Mouse (Mus musculus) MEL (cell line): ENCODE data around the gene Chst15. TPM values are rescaled to one million over a fixed set of nuclear protein-coding genes. Genes with fewer than 3 reads are reported as not detected.
A peak's percentile ranks its signal among the peaks of the same experiment; 100 is the strongest.

Experiments
- DNase-seq: peaks from one replicate; pipeline ENCODE4 v3.0.0; 2011; ENCODE audit warnings: low read depth, low spot score
- H3K27ac ChIP-seq: 2 replicates; pipeline ENCODE4 v1.5.1; 2012; ENCODE audit warnings: low read depth, mild to moderate bottlenecking, control low read depth, low read length, moderate library complexity; ENCODE audit not compliant: control insufficient read depth
- H3K27me3 ChIP-seq, 2 experiments: fragments of 150-350 bp in 1 of 2; sonication (generic) in 1 of 2; 2 replicates each; pipeline ENCODE4 v1.6.1; 2012; ENCODE audit warnings: low read length in 2 of 2, mild to moderate bottlenecking in 2 of 2, improper control_type of control experiment in 1 of 2, moderate library complexity in 1 of 2; ENCODE audit not compliant: insufficient read depth in 2 of 2, control insufficient read depth in 1 of 2
- H3K36me3 ChIP-seq, 2 experiments: 2 replicates each; pipeline ENCODE4 v1.6.1; 2012 to 2014; ENCODE audit warnings: low read length in 2 of 2, improper control_type of control experiment in 1 of 2, inconsistent platforms in 1 of 2, mild to moderate bottlenecking in 1 of 2; ENCODE audit not compliant: insufficient read depth in 2 of 2, control insufficient read depth in 1 of 2
- H3K4me1 ChIP-seq, 2 experiments: fragments of 150-350 bp in 1 of 2; sonication (generic) in 1 of 2; 2 replicates each; pipeline ENCODE4 v1.6.1; 2012; ENCODE audit warnings: low read length in 2 of 2, improper control_type of control experiment in 1 of 2, mild to moderate bottlenecking in 1 of 2; ENCODE audit not compliant: insufficient read depth in 2 of 2, control insufficient read depth in 1 of 2
- H3K4me3 ChIP-seq, 2 experiments: fragments of 150-350 bp in 1 of 2; sonication (generic) in 1 of 2; 2 replicates each; pipeline ENCODE4 v1.5.1; 2012; ENCODE audit warnings: low read depth in 2 of 2, low read length in 2 of 2, mild to moderate bottlenecking in 2 of 2, moderate library complexity in 2 of 2, control low read depth in 1 of 2, improper control_type of control experiment in 1 of 2; ENCODE audit not compliant: control insufficient read depth in 1 of 2, insufficient read depth in 1 of 2
- H3K79me2 ChIP-seq: 2 replicates; pipeline ENCODE4 v1.6.1; 2012; ENCODE audit warnings: mild to moderate bottlenecking, low read length, moderate library complexity; ENCODE audit not compliant: control insufficient read depth, poor library complexity, insufficient read depth
- H3K9ac ChIP-seq: 2 replicates; pipeline ENCODE4 v1.6.1; 2012; ENCODE audit warnings: low read depth, mild to moderate bottlenecking, control low read depth, low read length, moderate library complexity; ENCODE audit not compliant: control insufficient read depth, poor library complexity, severe bottlenecking
- H3K9me3 ChIP-seq: fragments of 150-350 bp; sonication (generic); replicated peaks from 2 replicates; pipeline ENCODE4 v1.6.1; 2012; ENCODE audit warnings: mild to moderate bottlenecking, low read length, improper control_type of control experiment, moderate library complexity; ENCODE audit not compliant: insufficient read depth
- BHLHE40 ChIP-seq: IDR thresholded peaks from 2 replicates; pipeline ENCODE4 v1.6.1; 2012; ENCODE audit warnings: low read depth, mild to moderate bottlenecking, inconsistent platforms, low read length, improper control_type of control experiment, borderline replicate concordance
- CHD2 ChIP-seq: IDR thresholded peaks from 2 replicates; pipeline ENCODE4 v1.6.1; 2011; ENCODE audit warnings: low read length, improper control_type of control experiment
- CTCF ChIP-seq, 3 experiments: IDR thresholded peaks in 2 of 3; conservative IDR thresholded peaks in 1 of 3; 2 replicates each; pipeline ENCODE4 v1.5.1; 2011 to 2012; ENCODE audit warnings: low read length in 3 of 3, low read depth in 2 of 3, mild to moderate bottlenecking in 2 of 3, improper control_type of control experiment in 1 of 3, inconsistent platforms in 1 of 3, mixed read lengths in 1 of 3, moderate library complexity in 1 of 3; ENCODE audit not compliant: control insufficient read depth in 1 of 3, insufficient read depth in 1 of 3, poor library complexity in 1 of 3, severe bottlenecking in 1 of 3
- E2F4 ChIP-seq: IDR thresholded peaks from 2 replicates; pipeline ENCODE4 v1.6.1; 2011; ENCODE audit warnings: low read depth, low read length, improper control_type of control experiment, borderline replicate concordance
- ELF1 ChIP-seq: IDR thresholded peaks from 2 replicates; pipeline ENCODE4 v1.6.1; 2014; ENCODE audit warnings: low read depth, mild to moderate bottlenecking, inconsistent platforms, low read length, improper control_type of control experiment, moderate library complexity
- ETS1 ChIP-seq: IDR thresholded peaks from 2 replicates; pipeline ENCODE4 v1.6.1; 2012; ENCODE audit warnings: low read depth, mild to moderate bottlenecking, inconsistent platforms, low read length, improper control_type of control experiment, moderate library complexity
- GABPA ChIP-seq: IDR thresholded peaks from 2 replicates; pipeline ENCODE4 v1.6.1; 2012; ENCODE audit warnings: low read depth, mild to moderate bottlenecking, inconsistent platforms, low read length, improper control_type of control experiment, moderate library complexity
- GATA1 ChIP-seq: IDR thresholded peaks from 2 replicates; pipeline ENCODE4 v1.6.1; 2011; ENCODE audit warnings: low read depth, low read length, improper control_type of control experiment
- HCFC1 ChIP-seq: IDR thresholded peaks from 2 replicates; pipeline ENCODE4 v1.6.1; 2012; ENCODE audit warnings: low read depth, mild to moderate bottlenecking, inconsistent platforms, low read length, improper control_type of control experiment, moderate library complexity
- KAT2A ChIP-seq: conservative IDR thresholded peaks from 2 replicates; pipeline ENCODE4 v1.6.1; 2012; ENCODE audit warnings: low read depth, low read length, improper control_type of control experiment, inconsistent platforms
- MAFK ChIP-seq: IDR thresholded peaks from 2 replicates; pipeline ENCODE4 v1.6.1; 2011; ENCODE audit warnings: low read depth, mild to moderate bottlenecking, low read length, improper control_type of control experiment, borderline replicate concordance
- MAX ChIP-seq: IDR thresholded peaks from 2 replicates; pipeline ENCODE4 v1.6.1; 2011; ENCODE audit warnings: low read length, improper control_type of control experiment
- MAZ ChIP-seq: IDR thresholded peaks from 2 replicates; pipeline ENCODE4 v1.6.1; 2012; ENCODE audit warnings: low read depth, mild to moderate bottlenecking, inconsistent platforms, low read length, improper control_type of control experiment
- MXI1 ChIP-seq: IDR thresholded peaks from 2 replicates; pipeline ENCODE4 v1.6.1; 2011; ENCODE audit warnings: mild to moderate bottlenecking, low read depth, low read length, improper control_type of control experiment
- MYB ChIP-seq: IDR thresholded peaks from 2 replicates; pipeline ENCODE4 v1.6.1; 2011; ENCODE audit warnings: mild to moderate bottlenecking, low read depth, low read length, improper control_type of control experiment
- MYC ChIP-seq: IDR thresholded peaks from 2 replicates; pipeline ENCODE4 v1.6.1; 2011; ENCODE audit warnings: low read depth, mild to moderate bottlenecking, low read length, improper control_type of control experiment, moderate library complexity
- NELFE ChIP-seq: IDR thresholded peaks from 2 replicates; pipeline ENCODE4 v1.6.1; 2011; ENCODE audit warnings: low read depth, low read length, improper control_type of control experiment
- NRF1 ChIP-seq: IDR thresholded peaks from 2 replicates; pipeline ENCODE4 v1.6.1; 2014; ENCODE audit warnings: low read depth, mild to moderate bottlenecking, inconsistent platforms, low read length, improper control_type of control experiment, moderate library complexity; ENCODE audit not compliant: poor library complexity, insufficient read depth, severe bottlenecking
- POLR2A ChIP-seq, 2 experiments: IDR thresholded peaks; 2 replicates each; pipeline ENCODE4 v1.6.1; 2011 to 2012; ENCODE audit warnings: low read length in 2 of 2, mild to moderate bottlenecking in 2 of 2, control low read depth in 1 of 2, improper control_type of control experiment in 1 of 2, low read depth in 1 of 2, moderate library complexity in 1 of 2; ENCODE audit not compliant: control insufficient read depth in 1 of 2, insufficient read depth in 1 of 2, poor library complexity in 1 of 2
- POLR2AphosphoS2 ChIP-seq: IDR thresholded peaks from 2 replicates; pipeline ENCODE4 v1.6.1; 2011; ENCODE audit warnings: low read length, improper control_type of control experiment
- RAD21 ChIP-seq: IDR thresholded peaks from 2 replicates; pipeline ENCODE4 v1.6.1; 2011; ENCODE audit warnings: mild to moderate bottlenecking, low read depth, low read length, improper control_type of control experiment
- RCOR1 ChIP-seq: IDR thresholded peaks from 2 replicates; pipeline ENCODE4 v1.6.1; 2012; ENCODE audit warnings: low read depth, mild to moderate bottlenecking, inconsistent platforms, low read length, improper control_type of control experiment
- SIN3A ChIP-seq: IDR thresholded peaks from 2 replicates; pipeline ENCODE4 v1.6.1; 2012; ENCODE audit warnings: low read length, improper control_type of control experiment, inconsistent platforms
- SMC3 ChIP-seq: IDR thresholded peaks from 2 replicates; pipeline ENCODE4 v1.6.1; 2011; ENCODE audit warnings: low read depth, low read length, improper control_type of control experiment
- TAL1 ChIP-seq: IDR thresholded peaks from 2 replicates; pipeline ENCODE4 v1.6.1; 2012; ENCODE audit warnings: mild to moderate bottlenecking, inconsistent platforms, low read length, moderate library complexity, mixed read lengths
- TBP ChIP-seq: IDR thresholded peaks from 2 replicates; pipeline ENCODE4 v1.8.0; 2011; ENCODE audit warnings: low read depth, low read length, improper control_type of control experiment
- TCF12 ChIP-seq: IDR thresholded peaks from 2 replicates; pipeline ENCODE4 v1.6.1; 2014; ENCODE audit warnings: low read depth, mild to moderate bottlenecking, inconsistent platforms, low read length, improper control_type of control experiment, moderate library complexity
- UBTF ChIP-seq: IDR thresholded peaks from 2 replicates; pipeline ENCODE4 v1.6.1; 2012; ENCODE audit warnings: low read depth, mild to moderate bottlenecking, inconsistent platforms, low read length, improper control_type of control experiment, moderate library complexity, borderline replicate concordance; ENCODE audit not compliant: insufficient read depth
- USF1 ChIP-seq: IDR thresholded peaks from 2 replicates; pipeline ENCODE4 v1.6.1; 2014; ENCODE audit warnings: low read depth, mild to moderate bottlenecking, inconsistent platforms, low read length, improper control_type of control experiment, moderate library complexity
- USF2 ChIP-seq, 2 experiments: IDR thresholded peaks; 2 replicates each; pipeline ENCODE4 v1.6.1; 2011 to 2012; ENCODE audit warnings: improper control_type of control experiment in 2 of 2, low read length in 2 of 2, borderline replicate concordance in 1 of 2, inconsistent platforms in 1 of 2, low read depth in 1 of 2, mild to moderate bottlenecking in 1 of 2; ENCODE audit not compliant: insufficient read depth in 1 of 2
- ZC3H11A ChIP-seq: IDR thresholded peaks from 2 replicates; pipeline ENCODE4 v1.6.1; 2012; ENCODE audit warnings: low read depth, mild to moderate bottlenecking, inconsistent platforms, low read length, improper control_type of control experiment
- ZKSCAN1 ChIP-seq: IDR thresholded peaks from 2 replicates; pipeline ENCODE4 v1.6.1; 2012; ENCODE audit warnings: low read depth, mild to moderate bottlenecking, inconsistent platforms, low read length, improper control_type of control experiment, moderate library complexity
- ZMIZ1 ChIP-seq: IDR thresholded peaks from 2 replicates; pipeline ENCODE4 v1.6.1; 2012; ENCODE audit warnings: low read depth, mild to moderate bottlenecking, inconsistent platforms, low read length, improper control_type of control experiment, moderate library complexity
- ZNF384 ChIP-seq: IDR thresholded peaks from 2 replicates; pipeline ENCODE4 v1.6.1; 2012; ENCODE audit warnings: low read depth, mild to moderate bottlenecking, inconsistent platforms, low read length, improper control_type of control experiment
- polyA plus RNA-seq, 2 experiments: library from polyadenylated mRNA; stranded (reverse) in 1 of 2; unstranded in 1 of 2; fragments of >175 nt in 1 of 2; fragments of >200 nt in 1 of 2; gene quantifications; 2 replicates each; pipeline versions ENCODE4 v1.2.1 to v1.2.4; 2012; ENCODE audit warnings: low replicate concordance in 2 of 2, low read depth in 1 of 2; ENCODE audit not compliant: insufficient read length in 2 of 2, insufficient read depth in 1 of 2, missing spikeins in 1 of 2
- total RNA-seq: library from RNA; depleted of rRNA; stranded (reverse); fragments of 300-350 nt; gene quantifications from 2 replicates; pipeline ENCODE4 v1.2.3, GENCODE M21; 2012

The Chst15 gene
- total and polyA plus RNA-seq, 3 experiments, result 14.9 to 18.1 TPM; not detected in 1

DNA sequence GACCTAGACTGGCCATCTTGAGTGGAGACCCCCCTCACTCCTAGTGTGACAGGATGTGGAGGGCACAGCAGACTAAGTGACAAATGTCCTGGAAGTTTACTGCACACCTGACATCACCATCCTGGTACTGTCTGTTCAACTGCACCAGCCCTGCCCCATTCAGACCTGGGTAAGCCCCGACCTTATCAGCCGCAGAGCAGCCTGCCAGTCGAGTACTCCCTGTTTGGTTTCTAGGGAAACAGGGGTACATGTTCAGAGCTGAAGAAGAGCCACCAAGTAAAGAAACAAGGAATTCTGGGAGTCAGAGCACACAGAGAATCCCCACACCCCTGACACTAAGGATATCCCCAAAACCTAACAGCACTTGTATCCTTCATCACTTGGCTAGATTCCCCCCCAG is 55.1 kb downstream of the Chst15 start:
- no peak overlapping the region for H3K9ac ChIP-seq
- H3K79me2 ChIP-seq, result no peaks in the 10 kb centered on the region
- no peak overlapping the region for H3K27ac ChIP-seq
- TF ChIP-seq ZKSCAN1 (no peak), CTCF (IDR thresholded peaks at IDR 0.05 in 2 of 3, conservative IDR thresholded peaks at IDR 0.05 in 1 of 3; ENCODE audit: control insufficient read depth in 1 of 3, insufficient read depth in 1 of 3, low read depth in 2 of 3, low read length in 3 of 3, poor library complexity in 1 of 3, severe bottlenecking in 1 of 3) (no peak), ZMIZ1 (no peak), MAFK (no peak), RCOR1 (no peak), MXI1 (peak; percentile 25; the same call in 1 of the 2 replicates), SIN3A (peak; percentile 38; the same call in 1 of the 2 replicates), E2F4 (no peak), NRF1 (no peak), TCF12 (peak; percentile 45; the same call in 1 of the 2 replicates), CHD2 (no peak), BHLHE40 (no peak), TBP (no peak), USF2 (IDR thresholded peaks at IDR 0.05; ENCODE audit: borderline replicate concordance in 1 of 2, insufficient read depth in 1 of 2, low read depth in 1 of 2, low read length in 2 of 2) (no peak), SMC3 (no peak), POLR2AphosphoS2 (no peak), ETS1 (0 out of 2 replicates have a peak, but pooled peaks have one; percentile 45), POLR2A (IDR thresholded peaks at IDR 0.05; ENCODE audit: control insufficient read depth in 1 of 2, insufficient read depth in 1 of 2, low read depth in 1 of 2, low read length in 2 of 2, poor library complexity in 1 of 2) (no peak; a peak in 1 of 4 replicates), GABPA (no peak), NELFE (no peak), ZC3H11A (no peak), KAT2A (no peak), TAL1 (peak; percentile 45), GATA1 (0 out of 2 replicates have a peak, but pooled peaks have one; percentile 20), ZNF384 (no peak), MAX (no peak), ELF1 (no peak), MYB (no peak), HCFC1 (no peak), MYC (no peak), MAZ (no peak), UBTF (no peak), RAD21 (no peak), USF1 (no peak)
- no peaks in the 10 kb centered on the region for H3K27me3 ChIP-seq
- H3K4me1 ChIP-seq, result peaks cover 8 to 17% of the 10 kb centered on the region in 2 experiments
- DNase-seq, result peak; percentile 52
- no peaks in the 10 kb centered on the region for H3K9me3 ChIP-seq
- H3K36me3 ChIP-seq, result peaks cover 0 to 19% of the 10 kb centered on the region in 2 experiments; a peak in 3 of 4 replicates
- no peak overlapping the region for H3K4me3 ChIP-seq
